Mouse (Mus musculus) small intestine, adult 2 months (tissue): ENCODE results near the gene Ypel1.

Experiments
- CTCF ChIP-seq: fragments of 200-500 bp; IDR thresholded peaks from 2 replicates; pipeline ENCODE4 v1.5.1; 2012; ENCODE audit warnings: low read depth, mild to moderate bottlenecking, control low read depth, inconsistent platforms, low read length, moderate library complexity, mixed read lengths; ENCODE audit not compliant: insufficient replicate concordance, insufficient read length; ENCODE audit errors: extremely low read depth
- POLR2A ChIP-seq: fragments of 200-500 bp; IDR thresholded peaks from 2 replicates; pipeline ENCODE4 v1.6.1; 2012; ENCODE audit warnings: low read depth, mild to moderate bottlenecking, control low read depth, inconsistent platforms, low read length, moderate library complexity

DNA sequence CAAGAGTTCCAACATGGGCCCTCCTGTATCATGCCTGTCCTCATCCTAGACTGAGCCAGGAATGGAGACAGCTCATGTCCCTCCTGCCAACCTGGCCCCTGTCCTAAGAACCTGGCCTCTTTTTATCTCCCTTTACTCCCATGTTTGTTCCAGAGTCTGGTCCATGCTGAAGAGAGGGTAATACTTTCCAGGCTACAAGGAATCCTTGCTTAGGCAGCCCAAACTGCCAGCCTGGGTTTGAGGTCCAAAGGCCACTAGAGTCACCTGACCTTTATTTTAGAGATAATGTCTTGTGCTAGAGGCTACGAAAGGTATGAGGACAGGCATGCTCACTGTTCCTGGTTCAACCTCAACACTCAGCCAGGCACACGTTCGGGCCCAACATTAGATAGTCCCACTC is 27.4 kb downstream of the Ypel1 start:
- no peak for TF ChIP-seq CTCF
- no peak for TF ChIP-seq POLR2A
